In genomic region chr7:126976878-126977459, GRCm38 (mm10) we compare ENCODE assay signal across 9 mouse cellular contexts. TPM values are rescaled to one million over a fixed set of nuclear protein-coding genes. Genes with fewer than 3 reads are reported as not detected.
DNase-seq lines count a peak whose midpoint lies in the region; ATAC-seq and TF ChIP-seq lines count a peak whose summit lies in the region.
"Had no signal": no experiment of that assay in that cellular context is flagged by ENCODE, and none has a peak within 500 bp of the region (broad histone marks: within the 10 kb centered on the region; RNA-seq: fewer than 3 reads in every experiment).

No protein-coding gene starts in this region.

- peak overlapping the region; percentile 91 for H3K4me3 ChIP-seq in lung, embryonic 15.5 days
- peak overlapping the region; percentile 85 for H3K4me3 ChIP-seq in cortical plate, adult 2 months (ENCODE audit: insufficient read depth, low read length)
- H3K4me3 ChIP-seq in intestine, embryonic 16.5 days (ENCODE audit: low read length): peak overlapping the region; percentile 100
- H3K4me3 ChIP-seq in midbrain, embryonic 12.5 days: peak overlapping the region; percentile 97

- TF ChIP-seq POLR2A in cortical plate, adult 2 months (IDR thresholded peaks at IDR 0.05; ENCODE audit: extremely low read depth, insufficient read depth, low read length): no peak

- peak overlapping the region; percentile 71 for H3K4me2 ChIP-seq in lung, embryonic 15.5 days
- peak overlapping the region; percentile 69 for H3K4me2 ChIP-seq in intestine, embryonic 16.5 days (ENCODE audit: low read depth, low read length)
- H3K4me2 ChIP-seq in midbrain, embryonic 12.5 days (replicated peaks): peak overlapping the region; percentile 88

- peak overlapping the region; percentile 95 for H3K27ac ChIP-seq in lung, embryonic 15.5 days
- 0 out of 2 replicates have a peak overlapping the region, but pooled peaks have one; percentile 26 for H3K27ac ChIP-seq in cortical plate, adult 2 months (ENCODE audit: insufficient read depth, low read length)
- peak overlapping the region; percentile 98 for H3K27ac ChIP-seq in intestine, embryonic 16.5 days (ENCODE audit: low read length)
- peak overlapping the region; percentile 96; the same call in 1 of the 2 replicates for H3K27ac ChIP-seq in midbrain, embryonic 12.5 days (replicated peaks)

- TF ChIP-seq CTCF in cortical plate, adult 2 months (IDR thresholded peaks at IDR 0.05; ENCODE audit: extremely low read depth, insufficient read depth, low read length): no peak

- peaks cover 17% of the 10 kb centered on the region for H3K4me1 ChIP-seq in lung, embryonic 15.5 days
- peaks cover 6% of the 10 kb centered on the region; the same call in 1 of the 2 replicates for H3K4me1 ChIP-seq in cortical plate, adult 2 months (ENCODE audit: control insufficient read depth, insufficient read depth, low read length)
- H3K4me1 ChIP-seq in intestine, embryonic 16.5 days (ENCODE audit: control insufficient read depth, insufficient read depth, low read length): peaks cover 10% of the 10 kb centered on the region; the same call in 1 of the 2 replicates
- peaks cover 7% of the 10 kb centered on the region for H3K4me1 ChIP-seq in midbrain, embryonic 12.5 days

- H3K9me3 ChIP-seq in lung, embryonic 15.5 days: no peaks in the 10 kb centered on the region
- no peaks in the 10 kb centered on the region for H3K9me3 ChIP-seq in intestine, embryonic 16.5 days (ENCODE audit: control insufficient read depth, low read length)
- H3K9me3 ChIP-seq in midbrain, embryonic 12.5 days: no peaks in the 10 kb centered on the region

- WGBS in lung, embryonic 15.5 days: 23% methylated on average over 14 of the region's 14 CpGs
- 22% methylated on average over 14 of the region's 14 CpGs for WGBS in intestine, embryonic 16.5 days
- 29% methylated on average over 14 of the region's 14 CpGs for WGBS in midbrain, embryonic 12.5 days

- no peaks in the 10 kb centered on the region for H3K27me3 ChIP-seq in lung, embryonic 15.5 days
- no peaks in the 10 kb centered on the region for H3K27me3 ChIP-seq in intestine, embryonic 16.5 days (replicated peaks; ENCODE audit: control insufficient read depth, insufficient read depth, low read length)
- H3K27me3 ChIP-seq in midbrain, embryonic 12.5 days: no peaks in the 10 kb centered on the region; the same call in 1 of the 2 replicates

- H3K9ac ChIP-seq in lung, embryonic 15.5 days: peak overlapping the region; percentile 99
- peak overlapping the region; percentile 99 for H3K9ac ChIP-seq in intestine, embryonic 16.5 days (ENCODE audit: low read depth, low read length)
- H3K9ac ChIP-seq in midbrain, embryonic 12.5 days (replicated peaks): peak overlapping the region; percentile 97

- H3K36me3 ChIP-seq in lung, embryonic 15.5 days: peaks cover 26% of the 10 kb centered on the region; the same call in 1 of the 2 replicates
- H3K36me3 ChIP-seq in intestine, embryonic 16.5 days (ENCODE audit: control insufficient read depth, insufficient read depth, low read length): peaks cover 24% of the 10 kb centered on the region
- peaks cover 36% of the 10 kb centered on the region for H3K36me3 ChIP-seq in midbrain, embryonic 12.5 days

- no peak for ATAC-seq in lung, embryonic 15.5 days (ENCODE audit: borderline replicate concordance, extremely low read depth, low FRiP score, low TSS enrichment)
- ATAC-seq in intestine, embryonic 16.5 days: peak; percentile 64
- ATAC-seq in midbrain, embryonic 12.5 days (ENCODE audit: low FRiP score, low read depth): no peak

- no peak for DNase-seq in lung, adult 18-20 months
- no peak for DNase-seq in left cerebral cortex, adult 18-20 months (ENCODE audit: low spot score in 2 of 2)
- no peak for DNase-seq in layer of hippocampus, postnatal 36 days
- DNase-seq in thymus, postnatal 14 days: no peak

RNA-seq across cellular contexts. Expression of gene Cdiptos, which starts 1.1 kb away (rescaled TPM):
- polyA plus RNA-seq in lung, embryonic 15.5 days (2015; fragmentation: Nextera tagmentation; extraction: Ambion mirVana): 1.3 and 2.1 TPM in 2 replicates
- polyA plus RNA-seq in cortical plate, adult 2 months (2012; rRNA removed): 1.1 and 2.0 TPM in 2 replicates
- polyA plus RNA-seq in intestine, embryonic 16.5 days (2015; fragmentation: Nextera tagmentation; extraction: Ambion mirVana): 1.3 and 1.6 TPM in 2 replicates
- polyA plus RNA-seq in midbrain, embryonic 12.5 days (2016; fragmentation: Nextera tagmentation; extraction: Ambion mirVana): 1.0 and 1.3 TPM in 2 replicates
- total RNA-seq in left cerebral cortex, adult 18-20 months (2021): under 1 TPM in 1 of 2 experiments, not detected in 1; 0.45 TPM
- under 1 TPM in 1 of 2 experiments, not detected in 1; 0.35 TPM for total RNA-seq in layer of hippocampus, postnatal 36 days (2021)

RNA-seq across cellular contexts. Expression of gene Cdipt, which starts 1.3 kb away (rescaled TPM):
- 110 and 117 TPM in 2 replicates for polyA plus RNA-seq in lung, embryonic 15.5 days (2015; fragmentation: Nextera tagmentation; extraction: Ambion mirVana)
- polyA plus RNA-seq in cortical plate, adult 2 months (2012; rRNA removed): 252 and 253 TPM in 2 replicates
- 167 TPM in 2 replicates for polyA plus RNA-seq in intestine, embryonic 16.5 days (2015; fragmentation: Nextera tagmentation; extraction: Ambion mirVana)
- 81.1 and 87.2 TPM in 2 replicates for polyA plus RNA-seq in midbrain, embryonic 12.5 days (2016; fragmentation: Nextera tagmentation; extraction: Ambion mirVana)
- total RNA-seq in left cerebral cortex, adult 18-20 months (2021): 100 to 1,000 TPM; 171 to 180 TPM
- total RNA-seq in layer of hippocampus, postnatal 36 days (2021): 100 to 1,000 TPM; 159 to 164 TPM

RNA-seq across cellular contexts. Expression of gene Sez6l2, which starts 26.6 kb away (rescaled TPM):
- 0.16 and 0.89 TPM in 2 replicates for polyA plus RNA-seq in lung, embryonic 15.5 days (2015; fragmentation: Nextera tagmentation; extraction: Ambion mirVana)
- polyA plus RNA-seq in cortical plate, adult 2 months (2012; rRNA removed): 236 and 261 TPM in 2 replicates
- 1.5 and 1.7 TPM in 2 replicates for polyA plus RNA-seq in intestine, embryonic 16.5 days (2015; fragmentation: Nextera tagmentation; extraction: Ambion mirVana)
- polyA plus RNA-seq in midbrain, embryonic 12.5 days (2016; fragmentation: Nextera tagmentation; extraction: Ambion mirVana): 13.8 and 16.9 TPM in 2 replicates
- total RNA-seq in left cerebral cortex, adult 18-20 months (2021): 100 to 1,000 TPM; 407 to 416 TPM
- 100 to 1,000 TPM; 427 to 447 TPM for total RNA-seq in layer of hippocampus, postnatal 36 days (2021)

RNA-seq across cellular contexts. Expression of gene Asphd1, which starts 27.6 kb away (rescaled TPM):
- polyA plus RNA-seq in lung, embryonic 15.5 days (2015; fragmentation: Nextera tagmentation; extraction: Ambion mirVana): 0.09 TPM in 1 of 2 replicates, not detected in the other
- 55.7 and 63.8 TPM in 2 replicates for polyA plus RNA-seq in cortical plate, adult 2 months (2012; rRNA removed)
- polyA plus RNA-seq in intestine, embryonic 16.5 days (2015; fragmentation: Nextera tagmentation; extraction: Ambion mirVana): 0.31 and 0.56 TPM in 2 replicates
- polyA plus RNA-seq in midbrain, embryonic 12.5 days (2016; fragmentation: Nextera tagmentation; extraction: Ambion mirVana): 1.6 and 2.7 TPM in 2 replicates
- 10 to 100 TPM; 39.7 to 43.3 TPM for total RNA-seq in left cerebral cortex, adult 18-20 months (2021)
- total RNA-seq in layer of hippocampus, postnatal 36 days (2021): 10 to 100 TPM; 34.1 to 35.4 TPM
- total RNA-seq: common myeloid progenitor, adult 5-6 weeks had no signal

RNA-seq across cellular contexts. Expression of gene Mvp, which starts 37.5 kb away (rescaled TPM):
- polyA plus RNA-seq in lung, embryonic 15.5 days (2015; fragmentation: Nextera tagmentation; extraction: Ambion mirVana): 13.0 and 13.9 TPM in 2 replicates
- polyA plus RNA-seq in cortical plate, adult 2 months (2012; rRNA removed): 8.0 and 8.2 TPM in 2 replicates
- 73.7 and 84.9 TPM in 2 replicates for polyA plus RNA-seq in intestine, embryonic 16.5 days (2015; fragmentation: Nextera tagmentation; extraction: Ambion mirVana)
- polyA plus RNA-seq in midbrain, embryonic 12.5 days (2016; fragmentation: Nextera tagmentation; extraction: Ambion mirVana): 5.0 and 5.8 TPM in 2 replicates
- total RNA-seq in left cerebral cortex, adult 18-20 months (2021): 1 to 10 TPM; 8.6 to 9.5 TPM
- 1 to 10 TPM; 7.2 to 8.4 TPM for total RNA-seq in layer of hippocampus, postnatal 36 days (2021)

Comparison
In these comparisons a context has a peak if more than half of its experiments do, and no peak if none do; other contexts are left out.
1. H3K27ac ChIP-seq: peak in every context shown above with its lines; median percentile 98 in intestine, embryonic 16.5 days; 96 in midbrain, embryonic 12.5 days; 95 in lung, embryonic 15.5 days; 26 in cortical plate, adult 2 months.
2. RNA of gene Sez6l2, which starts 26.6 kb away (polyA plus RNA-seq): 236 to 261 TPM in cortical plate, adult 2 months; 13.8 to 16.9 TPM in midbrain, embryonic 12.5 days, 1.5 to 1.7 TPM in intestine, embryonic 16.5 days and 0.16 to 0.89 TPM in lung, embryonic 15.5 days; every median in the first group is over 10 times any median in the second.
3. Peak in every context shown above with its lines, with median percentiles within 50 percentile points of each other: H3K4me2 ChIP-seq, H3K4me3 ChIP-seq and H3K9ac ChIP-seq.